Mouse (Mus musculus) heart, embryonic 15.5 days (tissue): ENCODE results near the gene Fh1. TPM values are rescaled to one million over a fixed set of nuclear protein-coding genes. Genes with fewer than 3 reads are reported as not detected.

Source experiments
- ATAC-seq: fragments of 200-750 bp; cut with Nextera tagmentation; replicated peaks from 2 replicates; pipeline ENCODE4 v1.8.0; 2017; ENCODE audit warnings: low read depth, moderate TSS enrichment; ENCODE audit not compliant: insufficient number of reproducible peaks, insufficient read depth, low FRiP score
- H3K27ac ChIP-seq: fragments of 300-500 bp; sonication (generic); 2 replicates; pipeline ENCODE4 v1.5.1; 2015; ENCODE audit warnings: mild to moderate bottlenecking, inconsistent platforms
- H3K27me3 ChIP-seq: fragments of 300-500 bp; sonication (generic); 2 replicates; pipeline ENCODE4 v1.6.1; 2015; ENCODE audit warnings: inconsistent platforms
- H3K36me3 ChIP-seq: fragments of 300-500 bp; sonication (generic); 2 replicates; pipeline ENCODE4 v1.6.1; 2015; ENCODE audit warnings: mild to moderate bottlenecking, inconsistent platforms
- H3K4me1 ChIP-seq: fragments of 300-500 bp; sonication (generic); replicated peaks from 2 replicates; pipeline ENCODE4 v1.6.1; 2015; ENCODE audit warnings: inconsistent platforms
- H3K4me2 ChIP-seq: fragments of 300-500 bp; sonication (generic); 2 replicates; pipeline ENCODE4 v1.6.1; 2015; ENCODE audit warnings: inconsistent platforms, mild to moderate bottlenecking, moderate library complexity
- H3K4me3 ChIP-seq: fragments of 300-500 bp; sonication (generic); 2 replicates; pipeline ENCODE4 v1.5.1; 2015; ENCODE audit warnings: mild to moderate bottlenecking, inconsistent platforms
- H3K9ac ChIP-seq: fragments of 300-500 bp; sonication (generic); 2 replicates; pipeline ENCODE4 v1.6.1; 2015; ENCODE audit warnings: mild to moderate bottlenecking, inconsistent platforms
- H3K9me3 ChIP-seq: fragments of 300-500 bp; sonication (generic); replicated peaks from 2 replicates; pipeline ENCODE4 v1.6.1; 2016; ENCODE audit warnings: inconsistent platforms
- WGBS: fragments of 180-500 bp; shearing (Covaris S2); methylation state at CpG from one replicate; pipeline ENCODE4 v1.1.7; 2015; ENCODE audit warnings: mixed read lengths; 5-methylcytosine and 5-hydroxymethylcytosine counted together
- polyA plus RNA-seq: library from polyadenylated mRNA; unstranded; fragments of >200 nt; fragmentation: Nextera tagmentation; extraction: Ambion mirVana; gene quantifications from 2 replicates; pipeline ENCODE4 v1.2.1, GENCODE M21; 2015

The Fh1 gene
- polyA plus RNA-seq, 1 experiment from 2014 or later = 248 TPM

GRCm38 (mm10) chr1:175578425-175579096, 46.9 kb downstream of the Fh1 start:
- no peak for ATAC-seq
- no peaks in the 10 kb centered on the region for H3K36me3 ChIP-seq
- 72% methylated on average over 2 of the region's 2 CpGs for WGBS

GRCm38 (mm10) chr1:175574129-175574528, 51.3 kb downstream of the Fh1 start:
- 66% methylated on average over 2 of the region's 2 CpGs for WGBS
- no peak overlapping the region for H3K4me2 ChIP-seq

More at GRCm38 (mm10) chr1:175578425-175579096, 46.9 kb downstream of the Fh1 start:
- H3K27ac ChIP-seq = no peak overlapping the region
- H3K4me3 ChIP-seq = no peak overlapping the region
- no peaks in the 10 kb centered on the region for H3K4me1 ChIP-seq
- H3K27me3 ChIP-seq = no peaks in the 10 kb centered on the region
- no peak overlapping the region for H3K4me2 ChIP-seq
- no peaks in the 10 kb centered on the region for H3K9me3 ChIP-seq
- H3K9ac ChIP-seq = no peak overlapping the region

GRCm38 (mm10) chr1:175565579-175566103, 59.8 kb downstream of the Fh1 start:
- Histone ChIP-seq H3K9ac (no peak overlapping the region), H3K27ac (no peak overlapping the region), H3K27me3 (no peaks in the 10 kb centered on the region), H3K4me1 (no peaks in the 10 kb centered on the region), H3K9me3 (no peaks in the 10 kb centered on the region), H3K4me2 (no peak overlapping the region), H3K36me3 (no peaks in the 10 kb centered on the region), H3K4me3 (no peak overlapping the region)
- 61% methylated on average over 6 of the region's 6 CpGs for WGBS
- ATAC-seq = no peak

More at GRCm38 (mm10) chr1:175574129-175574528, 51.3 kb downstream of the Fh1 start:
- H3K27ac ChIP-seq = no peak overlapping the region
- ATAC-seq = no peak
- H3K4me3 ChIP-seq = no peak overlapping the region
- no peaks in the 10 kb centered on the region for H3K9me3 ChIP-seq
- no peaks in the 10 kb centered on the region for H3K27me3 ChIP-seq
- H3K9ac ChIP-seq = no peak overlapping the region
- H3K4me1 ChIP-seq = no peaks in the 10 kb centered on the region
- H3K36me3 ChIP-seq = no peaks in the 10 kb centered on the region

GRCm38 (mm10) chr1:175564321-175564720, 61.1 kb downstream of the Fh1 start:
- no peak for ATAC-seq
- WGBS = 80% methylated on average over 4 of the region's 4 CpGs

GRCm38 (mm10) chr1:175562379-175562778, 63.1 kb downstream of the Fh1 start:
- H3K4me3 ChIP-seq = no peak overlapping the region
- no peak overlapping the region for H3K9ac ChIP-seq
- no peak for ATAC-seq
- WGBS = 77% methylated on average over 2 of the region's 2 CpGs
- no peaks in the 10 kb centered on the region for H3K27me3 ChIP-seq
- H3K27ac ChIP-seq = no peak overlapping the region
- H3K9me3 ChIP-seq = no peaks in the 10 kb centered on the region
- H3K4me2 ChIP-seq = no peak overlapping the region
- H3K36me3 ChIP-seq = no peaks in the 10 kb centered on the region
- no peaks in the 10 kb centered on the region for H3K4me1 ChIP-seq

More at GRCm38 (mm10) chr1:175564321-175564720, 61.1 kb downstream of the Fh1 start:
- Histone ChIP-seq H3K4me2 (no peak overlapping the region), H3K4me1 (no peaks in the 10 kb centered on the region), H3K36me3 (no peaks in the 10 kb centered on the region), H3K27ac (no peak overlapping the region), H3K9me3 (no peaks in the 10 kb centered on the region), H3K27me3 (no peaks in the 10 kb centered on the region), H3K9ac (no peak overlapping the region), H3K4me3 (no peak overlapping the region)

DNA sequence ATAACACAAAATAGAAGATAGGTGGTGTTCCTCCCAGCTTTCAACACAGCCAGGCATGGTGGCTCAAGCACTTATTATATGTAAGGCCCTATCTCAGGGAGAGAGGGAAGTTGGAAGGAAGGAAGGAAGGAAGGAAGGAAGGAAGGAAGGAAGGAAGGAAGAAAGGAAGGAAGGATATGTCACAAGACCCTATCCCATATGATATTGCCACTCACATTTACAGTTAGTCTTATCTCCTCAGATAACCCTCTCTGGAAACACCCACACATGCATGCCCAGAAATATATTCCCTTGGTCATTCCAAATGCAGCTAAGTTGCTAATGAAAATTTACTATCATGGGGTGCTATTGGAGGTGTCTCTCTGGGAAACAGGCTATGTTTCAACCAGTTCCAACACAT, 63.6 kb downstream of the Fh1 start:
- no peak for ATAC-seq
- no peak overlapping the region for H3K4me3 ChIP-seq
- no peak overlapping the region for H3K27ac ChIP-seq
- H3K4me1 ChIP-seq = no peaks in the 10 kb centered on the region
- no peaks in the 10 kb centered on the region for H3K27me3 ChIP-seq
- H3K4me2 ChIP-seq = no peak overlapping the region
- H3K36me3 ChIP-seq = no peaks in the 10 kb centered on the region
- no peak overlapping the region for H3K9ac ChIP-seq
- no peaks in the 10 kb centered on the region for H3K9me3 ChIP-seq

DNA sequence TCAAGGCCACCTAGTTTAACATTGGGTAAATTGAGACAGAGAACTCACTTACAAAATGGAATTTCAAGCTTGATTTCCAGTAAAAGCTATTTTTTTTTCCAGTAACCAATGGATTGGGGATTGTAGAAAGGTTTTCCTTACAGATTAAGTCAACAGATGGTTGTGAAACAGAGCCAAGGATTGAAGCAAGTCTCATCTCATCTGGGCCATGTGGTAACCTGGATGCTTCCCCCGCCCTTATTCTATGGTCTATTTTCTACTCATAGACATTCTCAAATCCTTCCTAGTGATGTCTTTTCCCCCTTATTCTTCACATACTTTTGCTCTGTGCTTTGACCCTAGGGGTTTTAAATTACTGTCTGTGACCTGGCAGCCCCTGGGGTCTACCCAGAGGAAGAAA, 70.8 kb downstream of the Fh1 start:
- H3K27ac ChIP-seq = no peak overlapping the region
- no peaks in the 10 kb centered on the region for H3K4me1 ChIP-seq
- ATAC-seq = no peak
- no peak overlapping the region for H3K4me3 ChIP-seq
- H3K9ac ChIP-seq = no peak overlapping the region
- 83% methylated on average over 1 of the region's 1 CpGs for WGBS
- no peak overlapping the region for H3K4me2 ChIP-seq
- no peaks in the 10 kb centered on the region for H3K36me3 ChIP-seq
- no peaks in the 10 kb centered on the region for H3K27me3 ChIP-seq
- H3K9me3 ChIP-seq = no peaks in the 10 kb centered on the region

DNA sequence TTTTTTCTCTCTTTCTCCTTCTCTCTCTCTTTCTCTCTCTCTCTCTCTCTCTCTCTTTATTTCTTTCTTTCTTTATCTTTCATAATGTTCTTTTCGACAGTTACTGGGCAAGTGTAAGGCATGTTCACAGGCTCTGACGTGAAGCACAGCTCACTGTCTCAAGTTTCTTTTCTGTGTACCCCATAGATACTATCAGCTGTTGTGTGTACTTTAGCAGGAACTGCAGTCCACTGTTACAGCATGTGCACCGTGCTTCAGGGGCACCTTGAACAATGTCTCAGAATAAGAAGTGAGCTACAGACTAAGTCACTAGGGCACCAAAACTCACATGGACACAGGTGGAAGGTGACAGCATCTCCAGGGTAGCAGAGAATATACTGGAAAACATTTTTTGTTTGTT, 73.0 kb downstream of the Fh1 start:
- H3K4me1 ChIP-seq = no peaks in the 10 kb centered on the region
- no peak overlapping the region for H3K27ac ChIP-seq
- no peak overlapping the region for H3K4me3 ChIP-seq
- H3K9ac ChIP-seq = no peak overlapping the region
- WGBS = 57% methylated on average over 3 of the region's 3 CpGs
- H3K36me3 ChIP-seq = no peaks in the 10 kb centered on the region
- ATAC-seq = no peak
- H3K4me2 ChIP-seq = no peak overlapping the region
- H3K27me3 ChIP-seq = no peaks in the 10 kb centered on the region
- H3K9me3 ChIP-seq = no peaks in the 10 kb centered on the region

- 67% methylated on average over 1 of the region's 1 CpGs for WGBS
Measured at GRCm38 (mm10) chr1:175550586-175550985, 74.8 kb downstream of the Fh1 start.

More at GRCm38 (mm10) chr1:175550586-175550985, 74.8 kb downstream of the Fh1 start:
- no peaks in the 10 kb centered on the region for H3K27me3 ChIP-seq
- H3K27ac ChIP-seq = no peak overlapping the region
- no peaks in the 10 kb centered on the region for H3K36me3 ChIP-seq
- H3K4me3 ChIP-seq = no peak overlapping the region
- ATAC-seq = no peak
- no peak overlapping the region for H3K4me2 ChIP-seq
- H3K4me1 ChIP-seq = no peaks in the 10 kb centered on the region
- H3K9ac ChIP-seq = no peak overlapping the region
- no peaks in the 10 kb centered on the region for H3K9me3 ChIP-seq

Other genes starting within 250 kb of the Fh1 start
- 0.57 and 1.4 TPM in 2 replicates for gene Rgs7, start 133.1 kb downstream of the Fh1 start, polyA plus RNA-seq
- 0.20 and 0.53 TPM in 2 replicates for gene Kmo, start 5.3 kb downstream of the Fh1 start, polyA plus RNA-seq
- 10.6 and 11.0 TPM in 2 replicates for gene Opn3, start 67.1 kb upstream of the Fh1 start, polyA plus RNA-seq
- gene Chml, start 67.3 kb upstream of the Fh1 start, polyA plus RNA-seq = 3.2 and 3.5 TPM in 2 replicates
- not detected in 2 replicates for gene Wdr64, start 73.0 kb upstream of the Fh1 start, polyA plus RNA-seq